Mouse (Mus musculus) MEL (cell line): ENCODE measurements around the gene Rnasek. TPM values are rescaled to one million over a fixed set of nuclear protein-coding genes. Genes with fewer than 3 reads are reported as not detected.

ENCODE experiments used
- DNase-seq: peaks from one replicate; pipeline ENCODE4 v3.0.0; 2011; ENCODE audit warnings: low read depth, low spot score
- H3K27ac ChIP-seq: 2 replicates; pipeline ENCODE4 v1.5.1; 2012; ENCODE audit warnings: low read depth, mild to moderate bottlenecking, control low read depth, low read length, moderate library complexity; ENCODE audit not compliant: control insufficient read depth
- H3K27me3 ChIP-seq, 2 experiments: fragments of 150-350 bp in 1 of 2; sonication (generic) in 1 of 2; 2 replicates each; pipeline ENCODE4 v1.6.1; 2012; ENCODE audit warnings: low read length in 2 of 2, mild to moderate bottlenecking in 2 of 2, improper control_type of control experiment in 1 of 2, moderate library complexity in 1 of 2; ENCODE audit not compliant: insufficient read depth in 2 of 2, control insufficient read depth in 1 of 2
- H3K36me3 ChIP-seq, 2 experiments: 2 replicates each; pipeline ENCODE4 v1.6.1; 2012 to 2014; ENCODE audit warnings: low read length in 2 of 2, improper control_type of control experiment in 1 of 2, inconsistent platforms in 1 of 2, mild to moderate bottlenecking in 1 of 2; ENCODE audit not compliant: insufficient read depth in 2 of 2, control insufficient read depth in 1 of 2
- H3K4me1 ChIP-seq, 2 experiments: fragments of 150-350 bp in 1 of 2; sonication (generic) in 1 of 2; 2 replicates each; pipeline ENCODE4 v1.6.1; 2012; ENCODE audit warnings: low read length in 2 of 2, improper control_type of control experiment in 1 of 2, mild to moderate bottlenecking in 1 of 2; ENCODE audit not compliant: insufficient read depth in 2 of 2, control insufficient read depth in 1 of 2
- H3K4me3 ChIP-seq, 2 experiments: fragments of 150-350 bp in 1 of 2; sonication (generic) in 1 of 2; 2 replicates each; pipeline ENCODE4 v1.5.1; 2012; ENCODE audit warnings: low read depth in 2 of 2, low read length in 2 of 2, mild to moderate bottlenecking in 2 of 2, moderate library complexity in 2 of 2, control low read depth in 1 of 2, improper control_type of control experiment in 1 of 2; ENCODE audit not compliant: control insufficient read depth in 1 of 2, insufficient read depth in 1 of 2
- H3K79me2 ChIP-seq: 2 replicates; pipeline ENCODE4 v1.6.1; 2012; ENCODE audit warnings: mild to moderate bottlenecking, low read length, moderate library complexity; ENCODE audit not compliant: control insufficient read depth, poor library complexity, insufficient read depth
- H3K9ac ChIP-seq: 2 replicates; pipeline ENCODE4 v1.6.1; 2012; ENCODE audit warnings: low read depth, mild to moderate bottlenecking, control low read depth, low read length, moderate library complexity; ENCODE audit not compliant: control insufficient read depth, poor library complexity, severe bottlenecking
- H3K9me3 ChIP-seq: fragments of 150-350 bp; sonication (generic); replicated peaks from 2 replicates; pipeline ENCODE4 v1.6.1; 2012; ENCODE audit warnings: mild to moderate bottlenecking, low read length, improper control_type of control experiment, moderate library complexity; ENCODE audit not compliant: insufficient read depth
- BHLHE40 ChIP-seq: IDR thresholded peaks from 2 replicates; pipeline ENCODE4 v1.6.1; 2012; ENCODE audit warnings: low read depth, mild to moderate bottlenecking, inconsistent platforms, low read length, improper control_type of control experiment, borderline replicate concordance
- CHD1 ChIP-seq: IDR thresholded peaks from 2 replicates; pipeline ENCODE4 v1.6.1; 2012; ENCODE audit warnings: low read depth, mild to moderate bottlenecking, inconsistent platforms, low read length, improper control_type of control experiment
- CHD2 ChIP-seq: IDR thresholded peaks from 2 replicates; pipeline ENCODE4 v1.6.1; 2011; ENCODE audit warnings: low read length, improper control_type of control experiment
- CTCF ChIP-seq, 3 experiments: IDR thresholded peaks in 2 of 3; conservative IDR thresholded peaks in 1 of 3; 2 replicates each; pipeline ENCODE4 v1.5.1; 2011 to 2012; ENCODE audit warnings: low read length in 3 of 3, low read depth in 2 of 3, mild to moderate bottlenecking in 2 of 3, improper control_type of control experiment in 1 of 3, inconsistent platforms in 1 of 3, mixed read lengths in 1 of 3, moderate library complexity in 1 of 3; ENCODE audit not compliant: control insufficient read depth in 1 of 3, insufficient read depth in 1 of 3, poor library complexity in 1 of 3, severe bottlenecking in 1 of 3
- ELF1 ChIP-seq: IDR thresholded peaks from 2 replicates; pipeline ENCODE4 v1.6.1; 2014; ENCODE audit warnings: low read depth, mild to moderate bottlenecking, inconsistent platforms, low read length, improper control_type of control experiment, moderate library complexity
- EP300 ChIP-seq, 2 experiments: IDR thresholded peaks; 2 replicates each; pipeline ENCODE4 v1.6.1; 2011; ENCODE audit warnings: improper control_type of control experiment in 2 of 2, low read length in 2 of 2, low read depth in 1 of 2, mild to moderate bottlenecking in 1 of 2
- ETS1 ChIP-seq: IDR thresholded peaks from 2 replicates; pipeline ENCODE4 v1.6.1; 2012; ENCODE audit warnings: low read depth, mild to moderate bottlenecking, inconsistent platforms, low read length, improper control_type of control experiment, moderate library complexity
- GABPA ChIP-seq: IDR thresholded peaks from 2 replicates; pipeline ENCODE4 v1.6.1; 2012; ENCODE audit warnings: low read depth, mild to moderate bottlenecking, inconsistent platforms, low read length, improper control_type of control experiment, moderate library complexity
- GATA1 ChIP-seq: IDR thresholded peaks from 2 replicates; pipeline ENCODE4 v1.6.1; 2011; ENCODE audit warnings: low read depth, low read length, improper control_type of control experiment
- HCFC1 ChIP-seq: IDR thresholded peaks from 2 replicates; pipeline ENCODE4 v1.6.1; 2012; ENCODE audit warnings: low read depth, mild to moderate bottlenecking, inconsistent platforms, low read length, improper control_type of control experiment, moderate library complexity
- MAFK ChIP-seq: IDR thresholded peaks from 2 replicates; pipeline ENCODE4 v1.6.1; 2011; ENCODE audit warnings: low read depth, mild to moderate bottlenecking, low read length, improper control_type of control experiment, borderline replicate concordance
- MAX ChIP-seq: IDR thresholded peaks from 2 replicates; pipeline ENCODE4 v1.6.1; 2011; ENCODE audit warnings: low read length, improper control_type of control experiment
- MAZ ChIP-seq: IDR thresholded peaks from 2 replicates; pipeline ENCODE4 v1.6.1; 2012; ENCODE audit warnings: low read depth, mild to moderate bottlenecking, inconsistent platforms, low read length, improper control_type of control experiment
- MEF2A ChIP-seq: IDR thresholded peaks from 2 replicates; pipeline ENCODE4 v1.6.1; 2014; ENCODE audit warnings: low read depth, mild to moderate bottlenecking, inconsistent platforms, low read length, improper control_type of control experiment; ENCODE audit not compliant: poor library complexity, insufficient replicate concordance, severe bottlenecking; ENCODE audit errors: extremely low read depth
- MXI1 ChIP-seq: IDR thresholded peaks from 2 replicates; pipeline ENCODE4 v1.6.1; 2011; ENCODE audit warnings: mild to moderate bottlenecking, low read depth, low read length, improper control_type of control experiment
- MYB ChIP-seq: IDR thresholded peaks from 2 replicates; pipeline ENCODE4 v1.6.1; 2011; ENCODE audit warnings: mild to moderate bottlenecking, low read depth, low read length, improper control_type of control experiment
- MYC ChIP-seq: IDR thresholded peaks from 2 replicates; pipeline ENCODE4 v1.6.1; 2011; ENCODE audit warnings: low read depth, mild to moderate bottlenecking, low read length, improper control_type of control experiment, moderate library complexity
- NELFE ChIP-seq: IDR thresholded peaks from 2 replicates; pipeline ENCODE4 v1.6.1; 2011; ENCODE audit warnings: low read depth, low read length, improper control_type of control experiment
- NRF1 ChIP-seq: IDR thresholded peaks from 2 replicates; pipeline ENCODE4 v1.6.1; 2014; ENCODE audit warnings: low read depth, mild to moderate bottlenecking, inconsistent platforms, low read length, improper control_type of control experiment, moderate library complexity; ENCODE audit not compliant: poor library complexity, insufficient read depth, severe bottlenecking
- POLR2A ChIP-seq, 2 experiments: IDR thresholded peaks; 2 replicates each; pipeline ENCODE4 v1.6.1; 2011 to 2012; ENCODE audit warnings: low read length in 2 of 2, mild to moderate bottlenecking in 2 of 2, control low read depth in 1 of 2, improper control_type of control experiment in 1 of 2, low read depth in 1 of 2, moderate library complexity in 1 of 2; ENCODE audit not compliant: control insufficient read depth in 1 of 2, insufficient read depth in 1 of 2, poor library complexity in 1 of 2
- POLR2AphosphoS2 ChIP-seq: IDR thresholded peaks from 2 replicates; pipeline ENCODE4 v1.6.1; 2011; ENCODE audit warnings: low read length, improper control_type of control experiment
- RAD21 ChIP-seq: IDR thresholded peaks from 2 replicates; pipeline ENCODE4 v1.6.1; 2011; ENCODE audit warnings: mild to moderate bottlenecking, low read depth, low read length, improper control_type of control experiment
- RCOR1 ChIP-seq: IDR thresholded peaks from 2 replicates; pipeline ENCODE4 v1.6.1; 2012; ENCODE audit warnings: low read depth, mild to moderate bottlenecking, inconsistent platforms, low read length, improper control_type of control experiment
- SIN3A ChIP-seq: IDR thresholded peaks from 2 replicates; pipeline ENCODE4 v1.6.1; 2012; ENCODE audit warnings: low read length, improper control_type of control experiment, inconsistent platforms
- SMC3 ChIP-seq: IDR thresholded peaks from 2 replicates; pipeline ENCODE4 v1.6.1; 2011; ENCODE audit warnings: low read depth, low read length, improper control_type of control experiment
- TAL1 ChIP-seq: IDR thresholded peaks from 2 replicates; pipeline ENCODE4 v1.6.1; 2012; ENCODE audit warnings: mild to moderate bottlenecking, inconsistent platforms, low read length, moderate library complexity, mixed read lengths
- TBP ChIP-seq: IDR thresholded peaks from 2 replicates; pipeline ENCODE4 v1.8.0; 2011; ENCODE audit warnings: low read depth, low read length, improper control_type of control experiment
- TCF12 ChIP-seq: IDR thresholded peaks from 2 replicates; pipeline ENCODE4 v1.6.1; 2014; ENCODE audit warnings: low read depth, mild to moderate bottlenecking, inconsistent platforms, low read length, improper control_type of control experiment, moderate library complexity
- UBTF ChIP-seq: IDR thresholded peaks from 2 replicates; pipeline ENCODE4 v1.6.1; 2012; ENCODE audit warnings: low read depth, mild to moderate bottlenecking, inconsistent platforms, low read length, improper control_type of control experiment, moderate library complexity, borderline replicate concordance; ENCODE audit not compliant: insufficient read depth
- USF1 ChIP-seq: IDR thresholded peaks from 2 replicates; pipeline ENCODE4 v1.6.1; 2014; ENCODE audit warnings: low read depth, mild to moderate bottlenecking, inconsistent platforms, low read length, improper control_type of control experiment, moderate library complexity
- USF2 ChIP-seq, 2 experiments: IDR thresholded peaks; 2 replicates each; pipeline ENCODE4 v1.6.1; 2011 to 2012; ENCODE audit warnings: improper control_type of control experiment in 2 of 2, low read length in 2 of 2, borderline replicate concordance in 1 of 2, inconsistent platforms in 1 of 2, low read depth in 1 of 2, mild to moderate bottlenecking in 1 of 2; ENCODE audit not compliant: insufficient read depth in 1 of 2
- ZC3H11A ChIP-seq: IDR thresholded peaks from 2 replicates; pipeline ENCODE4 v1.6.1; 2012; ENCODE audit warnings: low read depth, mild to moderate bottlenecking, inconsistent platforms, low read length, improper control_type of control experiment
- ZKSCAN1 ChIP-seq: IDR thresholded peaks from 2 replicates; pipeline ENCODE4 v1.6.1; 2012; ENCODE audit warnings: low read depth, mild to moderate bottlenecking, inconsistent platforms, low read length, improper control_type of control experiment, moderate library complexity
- ZMIZ1 ChIP-seq: IDR thresholded peaks from 2 replicates; pipeline ENCODE4 v1.6.1; 2012; ENCODE audit warnings: low read depth, mild to moderate bottlenecking, inconsistent platforms, low read length, improper control_type of control experiment, moderate library complexity
- ZNF384 ChIP-seq: IDR thresholded peaks from 2 replicates; pipeline ENCODE4 v1.6.1; 2012; ENCODE audit warnings: low read depth, mild to moderate bottlenecking, inconsistent platforms, low read length, improper control_type of control experiment
- polyA plus RNA-seq, 2 experiments: library from polyadenylated mRNA; stranded (reverse) in 1 of 2; unstranded in 1 of 2; fragments of >175 nt in 1 of 2; fragments of >200 nt in 1 of 2; gene quantifications; 2 replicates each; pipeline versions ENCODE4 v1.2.1 to v1.2.4; 2012; ENCODE audit warnings: low replicate concordance in 2 of 2, low read depth in 1 of 2; ENCODE audit not compliant: insufficient read length in 2 of 2, insufficient read depth in 1 of 2, missing spikeins in 1 of 2
- total RNA-seq: library from RNA; depleted of rRNA; stranded (reverse); fragments of 300-350 nt; gene quantifications from 2 replicates; pipeline ENCODE4 v1.2.3, GENCODE M21; 2012

The Rnasek gene
- total and polyA plus RNA-seq, 3 experiments = 56.2 to 179 TPM; not detected in 1

DNA sequence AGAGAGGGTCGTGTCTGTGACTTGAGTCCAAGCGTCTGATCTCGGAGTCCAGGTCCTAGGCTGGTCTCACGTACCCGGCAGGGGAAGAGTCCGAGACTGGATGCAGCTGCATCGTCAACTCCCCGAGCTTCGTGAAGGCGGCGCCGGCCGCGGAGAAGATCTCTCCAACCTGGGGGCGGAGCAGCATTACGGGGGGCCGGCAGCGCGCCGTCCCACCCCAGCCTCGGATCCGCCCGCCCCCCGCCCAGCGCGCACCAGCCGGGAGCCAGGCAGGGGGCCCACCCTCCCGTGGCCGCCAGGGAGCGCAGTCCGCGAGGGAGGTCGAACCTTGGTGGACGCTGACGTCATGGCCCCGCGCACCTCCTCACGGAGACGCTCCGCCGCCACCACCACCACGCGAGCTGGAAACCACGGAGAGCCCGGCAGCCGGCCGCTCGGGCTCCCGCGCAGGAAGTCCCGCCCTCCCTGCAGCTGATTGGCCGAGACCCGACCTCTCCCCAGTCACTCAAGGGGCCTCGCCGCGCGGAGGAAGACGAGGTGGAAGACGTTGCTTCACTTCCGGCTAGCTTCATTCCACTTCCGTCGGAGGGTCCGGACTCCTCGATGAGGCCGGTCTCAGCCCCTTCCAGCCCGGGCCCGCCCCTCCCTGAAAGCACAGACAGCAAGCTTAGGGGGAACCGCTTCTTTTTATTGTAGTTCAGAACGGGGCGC is 2.0 kb downstream of the Rnasek start, which contains the start of gene 0610010K14Rik:
Gene 0610010K14Rik (minus strand): TSS at position 458 of the 711 bp plus-strand sequence.
- peak within 1 kb of the TSS; percentile 87 for H3K9ac ChIP-seq
- no peaks in the 10 kb centered on the region for H3K9me3 ChIP-seq
- no peaks in the 10 kb centered on the region for H3K27me3 ChIP-seq
- peak; percentile 99 for DNase-seq
- H3K27ac ChIP-seq = peak within 1 kb of the TSS; percentile 93
- peaks cover 0 to 7% of the 10 kb centered on the region in 2 experiments; a peak in 3 of 4 replicates for H3K4me1 ChIP-seq
- peaks cover 0 to 6% of the 10 kb centered on the region in 2 experiments; a peak in 1 of 4 replicates for H3K36me3 ChIP-seq
- peak within 1 kb of the TSS; percentile 87 to 92 for H3K4me3 ChIP-seq
- peaks cover 17% of the 10 kb centered on the region for H3K79me2 ChIP-seq
- TF ChIP-seq TCF12 (peak; percentile 96), RCOR1 (peak; percentile 42; the same call in 1 of the 2 replicates), SIN3A (peak; percentile 72), EP300 (IDR thresholded peaks at IDR 0.05; ENCODE audit: low read depth in 1 of 2, low read length in 2 of 2) (0 out of 4 replicates have a peak, but pooled peaks of 1 of the 2 experiments have one; percentile 17), HCFC1 (peak; percentile 87), TAL1 (no peak), POLR2AphosphoS2 (peak; percentile 98), GATA1 (no peak), MAFK (no peak), GABPA (no peak), NELFE (peak; percentile 89), USF2 (IDR thresholded peaks at IDR 0.05; ENCODE audit: borderline replicate concordance in 1 of 2, insufficient read depth in 1 of 2, low read depth in 1 of 2, low read length in 2 of 2) (no peak), SMC3 (0 out of 2 replicates have a peak, but pooled peaks have one; percentile 10), MYB (no peak; the same call in 1 of the 2 replicates), ZNF384 (no peak), ZC3H11A (no peak), CHD2 (no peak), TBP (peak; percentile 98), ETS1 (peak; percentile 73; the same call in 1 of the 2 replicates), USF1 (peak; percentile 60; the same call in 1 of the 2 replicates), CTCF (IDR thresholded peaks at IDR 0.05 in 2 of 3, conservative IDR thresholded peaks at IDR 0.05 in 1 of 3; ENCODE audit: control insufficient read depth in 1 of 3, insufficient read depth in 1 of 3, low read depth in 2 of 3, low read length in 3 of 3, poor library complexity in 1 of 3, severe bottlenecking in 1 of 3) (peak in 2 of 3 experiments; percentile 62 to 73; a peak in 4 of 6 replicates), MAZ (peak; percentile 59), NRF1 (peak; percentile 55), MEF2A (peak; percentile 21; the same call in 1 of the 2 replicates), BHLHE40 (no peak), ZKSCAN1 (no peak), UBTF (no peak), MYC (peak; percentile 66; the same call in 1 of the 2 replicates), MXI1 (peak; percentile 68), ELF1 (peak; percentile 72; the same call in 1 of the 2 replicates), RAD21 (no peak), ZMIZ1 (peak; percentile 63; the same call in 1 of the 2 replicates), POLR2A (IDR thresholded peaks at IDR 0.05; ENCODE audit: control insufficient read depth in 1 of 2, insufficient read depth in 1 of 2, low read depth in 1 of 2, low read length in 2 of 2, poor library complexity in 1 of 2) (peak; percentile 92 to 94), CHD1 (no peak), MAX (peak; percentile 81)
